Mouse (Mus musculus) layer of hippocampus, adult 8-10 months (tissue): ENCODE results near the gene Bbx. TPM values are rescaled to one million over a fixed set of nuclear protein-coding genes. Genes with fewer than 3 reads are reported as not detected.
A peak's percentile ranks its signal among the peaks of the same experiment; 100 is the strongest.

Source experiments
- DNase-seq, 2 experiments: peaks; one replicate each; pipeline ENCODE4 v3.0.0; 2022; ENCODE audit warnings: low spot score in 2 of 2
- total RNA-seq, 4 experiments: library from RNA; stranded (reverse); gene quantifications; 2 replicates each; pipeline ENCODE4 v1.2.4; 2022

Bbx gene
- total RNA-seq, result 10 to 100 TPM; 25.6 to 31.1 (median 27.8) TPM

DNA sequence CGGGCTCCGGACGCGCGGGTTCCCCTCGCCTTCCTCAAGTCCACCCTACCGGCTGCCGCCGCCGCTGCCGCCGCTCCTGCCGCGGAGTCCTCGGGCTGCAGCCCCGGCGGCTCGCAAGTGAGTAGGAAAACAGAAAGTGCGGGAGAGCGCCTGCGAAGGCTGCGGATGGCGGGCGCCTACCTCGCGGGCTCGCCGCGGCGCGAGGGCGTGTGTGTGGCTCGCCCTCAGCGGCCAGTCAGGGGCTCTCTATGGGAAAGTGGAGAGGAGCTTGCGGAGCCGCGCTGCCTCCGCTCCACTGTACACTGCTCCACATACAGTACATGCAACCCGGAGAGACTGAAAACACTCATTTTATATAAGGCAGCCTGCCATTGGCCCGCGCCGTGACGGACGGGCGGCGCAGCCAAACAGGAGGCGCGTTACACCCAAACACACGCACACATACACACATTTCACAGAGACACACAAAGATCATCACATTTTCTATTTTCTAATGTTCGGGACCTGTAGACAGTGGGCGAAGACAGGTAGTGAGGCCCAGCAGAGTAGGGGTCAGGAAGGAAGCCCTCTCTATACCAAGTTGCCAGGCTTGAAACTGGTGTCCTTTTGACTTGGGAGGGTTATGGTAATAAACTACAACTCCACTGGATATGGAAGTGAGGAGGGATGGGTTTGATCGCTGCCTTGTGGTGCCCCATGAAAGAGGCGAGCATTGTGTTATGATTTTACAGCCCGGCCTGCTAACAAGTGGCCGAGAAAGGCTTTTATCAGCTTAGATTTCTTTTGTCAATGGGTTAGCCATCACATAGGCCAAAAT lies at the start of gene Bbx:
Gene Bbx, minus strand, starts transcription at position 329 of the 817 bp plus-strand sequence.
- peak; percentile 97 to 99 for DNase-seq

DNA sequence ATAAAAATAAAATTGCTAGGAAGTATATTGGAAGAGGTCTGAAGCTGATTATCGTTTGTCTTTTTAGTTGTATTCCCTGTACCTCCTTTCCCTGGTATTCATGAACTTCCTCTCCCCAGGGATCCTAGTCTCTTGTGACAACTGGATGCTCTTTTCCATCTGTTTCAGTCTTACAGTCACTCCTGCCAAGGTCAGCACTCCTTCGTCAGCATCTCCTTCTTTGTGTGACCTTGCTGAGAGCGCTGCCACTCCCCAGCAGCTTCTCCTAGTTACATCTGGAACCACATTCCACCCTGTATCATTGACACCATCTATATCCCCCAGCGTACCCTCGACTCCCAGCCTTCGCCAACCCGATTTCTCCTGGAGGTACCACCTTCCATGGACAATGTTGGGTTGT lies 49.7 kb upstream of the Bbx start:
- DNase-seq, result no peak

DNA sequence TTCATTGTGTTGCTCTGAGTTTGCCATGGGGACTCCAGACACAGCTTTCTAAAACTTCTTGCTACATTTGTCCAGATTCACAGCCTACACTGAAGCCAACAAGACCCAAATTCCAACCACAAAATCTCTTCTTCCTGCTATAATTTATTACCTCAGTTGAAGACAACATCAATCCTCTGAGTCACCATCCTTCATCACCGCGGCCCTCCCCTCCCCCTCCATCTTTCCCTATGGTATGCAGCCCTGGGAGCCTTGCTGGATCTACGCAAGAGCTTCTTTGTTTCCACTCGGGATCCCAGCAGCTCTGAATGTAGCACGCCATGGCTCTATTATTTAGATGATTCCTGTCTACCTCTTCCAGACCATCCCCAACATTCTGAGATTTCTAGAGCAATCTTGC lies 49.2 kb upstream of the Bbx start:
- DNase-seq, result no peak

DNA sequence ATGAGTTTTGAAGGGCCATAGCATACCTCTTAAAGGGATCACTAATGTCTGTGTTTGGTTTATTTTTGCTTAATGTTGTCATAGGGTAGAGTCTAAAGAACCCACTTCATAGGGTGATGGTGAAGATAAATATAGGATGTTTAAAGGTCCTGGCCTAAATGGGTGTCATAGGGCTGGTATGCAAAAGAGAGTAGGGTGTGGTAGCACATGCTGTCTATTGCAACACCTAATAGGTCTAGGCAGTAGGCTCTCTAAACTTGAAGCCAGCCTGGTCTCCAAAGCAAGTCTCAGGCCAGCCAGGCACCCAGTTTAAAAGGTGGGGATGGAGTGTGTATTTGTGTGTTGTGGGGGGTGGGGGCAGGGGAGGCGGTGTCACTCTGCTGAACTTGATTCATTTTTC lies 46.5 kb upstream of the Bbx start:
- DNase-seq, result no peak

DNA sequence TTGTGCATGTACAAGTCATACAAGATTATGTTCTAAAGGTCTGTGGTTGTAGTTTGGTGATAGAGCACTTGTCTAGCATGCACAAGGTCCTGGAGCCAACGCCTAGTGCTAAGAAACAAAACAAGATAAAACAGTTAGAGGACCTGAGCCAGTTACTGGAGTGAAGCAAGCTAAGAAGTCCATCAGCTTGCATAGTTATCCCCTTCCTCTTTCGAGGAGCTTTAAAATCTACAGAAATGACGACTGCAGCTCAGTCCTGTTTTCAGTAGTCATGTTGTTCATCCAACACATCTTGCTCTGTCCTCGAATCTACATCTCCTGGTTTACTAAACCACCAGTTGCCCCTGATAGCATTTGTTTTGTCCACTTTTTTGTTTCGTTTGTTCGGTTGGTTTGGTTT lies 45.4 kb upstream of the Bbx start:
- DNase-seq, result no peak

DNA sequence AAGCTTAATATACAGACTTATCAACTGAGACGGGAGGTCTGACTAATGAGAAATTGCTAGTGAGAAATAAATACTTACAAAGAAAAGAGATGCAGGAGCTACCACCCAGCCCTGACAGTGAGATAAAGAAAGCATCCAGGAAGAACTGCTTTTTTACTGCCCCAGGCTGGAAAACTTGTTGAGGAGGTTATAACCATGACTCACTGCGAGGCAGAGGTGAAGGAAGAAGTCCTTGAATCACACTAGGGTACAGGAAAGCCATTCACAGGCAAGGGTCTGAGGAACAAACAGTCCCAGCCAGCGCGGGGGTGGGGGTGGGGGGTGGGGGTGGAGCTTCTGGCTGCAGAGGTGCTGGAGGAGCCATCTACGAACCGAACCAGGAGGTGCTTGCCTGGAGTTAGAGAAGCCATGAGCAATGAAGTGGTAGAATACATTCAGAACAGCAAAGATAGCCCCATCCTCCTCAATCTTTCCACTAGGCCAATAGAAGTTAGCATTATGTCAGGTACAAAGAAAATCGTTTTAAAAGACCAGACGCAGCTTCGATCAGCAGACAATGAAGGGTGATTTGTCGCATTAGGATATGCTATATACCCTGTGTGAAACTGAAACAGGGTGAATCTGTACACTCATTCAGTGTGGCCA lies 30.2 kb upstream of the Bbx start:
- no peak for DNase-seq

DNA sequence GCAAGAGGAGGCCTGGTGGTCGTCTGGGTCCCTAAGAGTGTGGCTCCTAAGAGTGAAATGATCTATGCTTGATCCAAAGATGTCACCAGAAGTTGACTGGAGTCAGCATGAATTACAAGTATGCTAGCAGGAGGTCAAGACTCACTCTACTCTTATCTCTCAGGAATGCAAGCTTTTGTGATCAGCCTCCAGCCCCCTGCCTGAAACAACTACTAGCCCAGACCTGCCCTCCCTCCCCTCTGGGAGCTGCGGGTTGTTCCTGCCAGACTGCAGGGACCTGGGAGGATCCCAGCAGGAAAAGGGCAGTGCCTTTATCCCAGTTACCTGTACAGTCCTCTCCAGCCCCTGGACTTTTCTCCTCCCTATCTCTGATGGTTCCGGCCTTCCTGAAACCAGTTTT lies 27.0 kb upstream of the Bbx start:
- no peak for DNase-seq

DNA sequence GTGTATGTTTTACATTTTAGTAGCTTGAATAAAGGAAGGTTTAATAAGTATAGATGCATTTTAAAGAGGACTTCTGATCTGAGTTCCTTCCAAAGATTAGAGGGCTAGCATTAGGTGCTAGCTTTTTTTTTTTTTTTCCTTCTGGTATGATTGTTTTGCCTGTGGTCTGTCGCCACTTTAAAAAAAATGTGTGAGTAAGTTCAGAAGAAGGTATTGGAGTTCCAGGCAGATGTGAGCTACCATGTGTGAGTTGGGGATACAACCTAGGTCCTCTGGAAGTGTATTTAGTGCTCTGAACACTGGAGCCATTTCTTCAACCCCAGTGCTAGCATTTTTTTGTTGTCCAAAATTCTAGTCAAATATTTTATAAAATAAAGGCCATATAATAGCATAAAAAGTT lies 23.9 kb upstream of the Bbx start:
- no peak for DNase-seq

DNA sequence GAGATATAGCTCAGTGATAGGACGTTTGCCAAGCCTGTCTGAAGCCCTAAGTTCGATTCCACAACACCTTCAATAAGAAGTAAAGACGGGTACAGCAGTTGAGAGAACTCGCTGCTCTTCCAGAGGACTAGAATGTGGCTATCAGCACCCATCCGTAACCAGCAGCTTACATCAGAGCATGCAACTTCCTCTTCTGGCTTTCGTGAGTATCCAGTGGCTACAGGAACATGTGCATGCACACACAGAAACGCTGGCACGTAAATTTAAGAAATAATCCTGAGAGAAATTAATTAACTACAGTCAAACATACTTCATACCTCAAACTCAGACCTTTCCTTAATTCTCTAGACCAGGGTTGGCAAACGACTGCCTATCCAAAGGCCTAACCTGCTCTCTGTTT lies 16.9 kb upstream of the Bbx start:
- no peak for DNase-seq

DNA sequence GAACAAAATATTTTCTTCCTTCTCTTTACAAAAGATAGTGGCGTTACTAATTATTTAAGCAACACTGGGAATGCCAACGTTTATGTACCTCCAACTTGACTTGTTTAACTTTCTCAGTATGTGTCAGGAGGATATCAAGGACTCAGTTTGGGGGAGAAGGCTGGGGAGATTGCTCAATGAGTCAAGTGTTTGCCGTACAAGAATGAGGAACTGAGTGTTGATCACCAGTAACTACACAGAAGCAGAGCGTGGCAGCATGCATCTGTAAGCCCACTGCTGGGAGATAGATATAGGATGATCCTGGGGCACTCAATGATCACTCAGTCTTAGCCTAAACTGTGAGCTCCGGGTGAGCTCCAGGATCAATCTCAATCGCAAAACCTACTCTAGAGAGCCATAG lies 12.8 kb upstream of the Bbx start:
- no peak for DNase-seq

DNA sequence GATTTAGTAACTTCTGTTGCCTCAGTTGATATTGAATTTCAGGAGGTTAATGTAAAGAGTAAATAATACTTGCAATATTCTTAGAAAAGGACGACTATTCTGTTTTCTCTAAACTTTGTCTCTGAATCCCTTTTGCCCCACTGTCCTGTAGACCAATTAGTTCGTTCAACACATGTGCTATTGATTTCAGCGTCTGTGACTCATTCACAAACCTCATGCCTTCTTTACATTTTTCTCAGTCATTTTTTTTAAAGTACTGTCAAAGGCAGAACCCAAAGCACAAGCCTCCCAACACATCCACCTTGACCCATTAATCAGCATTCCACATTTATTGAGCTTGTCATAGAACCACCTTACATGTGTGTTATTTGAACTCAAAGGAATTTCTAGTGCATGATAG lies 6.6 kb upstream of the Bbx start:
- DNase-seq, result no peak

DNA sequence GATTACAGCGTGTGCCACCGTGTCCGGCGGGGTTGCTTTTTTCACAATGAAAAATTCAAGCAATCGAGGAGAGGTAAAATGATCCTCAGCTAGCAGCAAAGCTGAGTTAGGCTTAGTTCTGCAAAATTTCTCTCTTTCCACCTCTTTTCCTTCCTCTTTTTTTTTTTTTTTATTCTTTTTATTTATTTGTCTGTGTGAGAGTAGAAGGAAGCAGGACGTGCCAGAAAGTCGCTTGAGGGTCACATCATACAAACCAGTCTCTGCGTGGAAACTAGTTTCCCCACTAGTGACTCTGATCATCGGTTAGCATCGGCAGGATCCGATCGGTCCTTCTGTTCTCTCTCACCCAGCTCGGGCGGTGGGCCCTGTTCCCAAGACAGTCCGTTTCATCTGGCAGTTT lies 5.6 kb upstream of the Bbx start:
- DNase-seq, result no peak

DNA sequence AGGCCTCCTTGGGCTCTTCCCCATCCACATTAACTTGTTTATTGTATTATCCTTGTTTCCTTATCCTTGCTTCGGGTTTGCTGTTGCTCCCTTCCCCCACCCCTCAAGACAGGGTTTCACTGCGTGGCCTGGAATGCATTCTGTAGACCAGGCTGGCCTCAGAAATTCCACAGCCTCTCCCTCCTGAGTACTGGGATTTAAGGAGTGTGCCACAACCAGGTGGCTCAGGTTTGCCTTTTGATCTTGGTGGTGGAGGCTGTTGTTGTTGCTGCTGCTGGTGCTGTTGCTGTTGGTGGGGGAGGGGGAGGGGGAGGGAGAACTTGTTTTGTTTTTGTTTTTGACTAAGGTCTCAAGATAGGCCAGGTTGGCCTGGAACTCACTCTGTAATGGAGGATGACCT lies 5.1 kb upstream of the Bbx start:
- DNase-seq, result no peak

DNA sequence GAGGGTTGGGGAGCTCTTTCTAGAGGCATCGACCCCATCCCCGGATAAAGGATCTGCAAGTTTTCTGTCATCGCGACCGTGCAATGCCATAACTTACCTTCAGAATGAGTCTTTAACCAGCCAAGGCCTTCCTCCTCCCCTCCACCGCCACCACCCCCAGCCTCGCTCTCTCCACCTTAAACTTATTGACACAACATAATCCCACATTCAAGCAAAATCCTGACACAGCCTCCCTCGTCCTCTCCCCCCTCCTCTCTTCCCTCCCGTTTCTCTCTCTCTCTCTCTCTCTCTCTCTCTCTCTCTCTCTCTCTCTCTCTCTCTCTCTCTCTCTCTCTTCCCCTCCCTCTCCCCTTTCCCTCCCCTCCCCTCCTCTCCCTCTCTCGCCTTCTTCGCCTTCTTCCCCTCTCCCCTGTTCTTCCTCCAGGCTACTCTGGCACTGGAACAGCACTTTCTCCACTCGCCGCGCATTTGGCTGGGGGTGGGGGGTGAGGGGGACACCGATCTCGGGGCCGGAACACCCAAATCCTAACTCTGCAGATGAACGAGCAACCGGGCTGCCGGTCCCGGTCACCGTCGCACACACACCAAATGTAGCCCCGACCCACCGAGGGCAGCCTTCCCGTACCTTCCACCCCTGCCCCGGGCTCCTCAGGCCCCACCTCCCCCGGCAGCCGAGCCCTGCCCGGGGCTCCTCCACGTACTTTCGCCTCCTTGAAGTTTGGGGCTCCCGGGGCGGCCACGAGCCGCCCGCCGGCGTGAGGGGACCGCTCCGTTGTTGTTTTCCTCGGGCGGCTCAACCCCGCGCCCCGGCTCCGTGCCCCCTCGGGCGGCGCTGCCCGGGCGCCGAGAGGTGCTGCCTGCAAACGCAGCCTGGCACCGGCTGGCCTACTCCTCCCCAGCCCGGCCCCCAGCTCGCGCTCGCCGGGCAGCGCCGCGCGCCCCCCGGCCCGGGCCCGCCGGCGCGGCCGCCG lies 894 bp downstream of the Bbx start:
- peak in 1 of 2 experiments; percentile 19 for DNase-seq

DNA sequence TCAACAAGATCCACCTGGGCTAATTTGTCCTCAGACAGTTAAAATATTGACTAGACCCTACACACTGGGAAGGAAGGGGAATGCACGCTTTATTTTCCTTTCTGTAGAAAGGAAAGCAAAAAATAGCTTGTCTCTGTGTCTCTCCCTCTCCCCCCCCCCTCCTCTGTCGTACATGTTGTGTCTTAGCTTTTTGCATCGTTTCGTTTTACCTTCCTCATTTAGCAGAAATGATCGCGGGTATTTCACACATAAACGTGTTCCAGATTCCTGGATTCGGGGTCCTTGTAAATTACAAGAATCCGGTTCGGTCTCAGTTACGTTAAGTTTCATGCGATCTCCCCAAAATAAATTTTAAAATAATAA lies 1.7 kb downstream of the Bbx start:
- DNase-seq, result no peak

DNA sequence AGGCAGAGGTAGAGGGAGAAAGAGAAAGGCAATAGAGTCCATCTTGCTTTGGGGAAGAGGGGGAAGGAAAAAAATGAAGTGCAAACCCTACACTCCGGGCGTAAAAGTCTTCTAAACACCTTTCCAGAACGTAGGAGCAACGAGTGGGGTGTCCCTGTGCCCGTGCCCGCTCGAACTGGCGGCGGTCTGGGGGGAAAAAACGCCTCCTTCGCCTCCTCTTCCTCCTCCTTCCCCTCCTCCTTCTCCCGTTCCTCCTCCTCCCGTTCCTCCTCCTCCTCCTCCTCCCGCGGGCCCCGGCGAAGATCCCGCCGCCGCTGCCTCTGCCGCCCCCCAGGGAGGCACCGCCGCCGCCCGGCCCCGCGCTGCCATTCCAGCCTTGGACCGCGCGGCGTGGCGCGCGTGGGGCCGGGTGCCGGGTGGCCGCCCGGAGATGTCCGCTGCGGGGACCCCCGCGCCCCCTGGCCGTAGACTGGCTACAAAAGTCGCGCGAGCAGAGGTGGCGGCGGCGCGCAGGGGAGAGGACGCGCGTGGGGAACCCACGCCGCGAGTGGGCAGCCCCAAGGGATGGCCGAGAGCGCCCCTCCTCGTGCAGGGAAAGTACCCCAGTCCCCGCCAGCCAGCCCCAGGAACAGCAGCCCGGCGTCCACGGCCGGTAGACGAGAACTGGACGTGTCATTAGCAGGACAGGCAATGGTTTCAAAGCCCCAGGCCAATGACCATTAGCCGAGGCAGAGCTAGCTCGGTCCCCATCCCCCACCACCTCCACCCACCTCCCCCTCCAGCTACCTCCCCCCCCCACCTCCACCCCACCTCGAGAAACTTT lies 2.3 kb downstream of the Bbx start:
- DNase-seq, result peak; percentile 14 to 16

DNA sequence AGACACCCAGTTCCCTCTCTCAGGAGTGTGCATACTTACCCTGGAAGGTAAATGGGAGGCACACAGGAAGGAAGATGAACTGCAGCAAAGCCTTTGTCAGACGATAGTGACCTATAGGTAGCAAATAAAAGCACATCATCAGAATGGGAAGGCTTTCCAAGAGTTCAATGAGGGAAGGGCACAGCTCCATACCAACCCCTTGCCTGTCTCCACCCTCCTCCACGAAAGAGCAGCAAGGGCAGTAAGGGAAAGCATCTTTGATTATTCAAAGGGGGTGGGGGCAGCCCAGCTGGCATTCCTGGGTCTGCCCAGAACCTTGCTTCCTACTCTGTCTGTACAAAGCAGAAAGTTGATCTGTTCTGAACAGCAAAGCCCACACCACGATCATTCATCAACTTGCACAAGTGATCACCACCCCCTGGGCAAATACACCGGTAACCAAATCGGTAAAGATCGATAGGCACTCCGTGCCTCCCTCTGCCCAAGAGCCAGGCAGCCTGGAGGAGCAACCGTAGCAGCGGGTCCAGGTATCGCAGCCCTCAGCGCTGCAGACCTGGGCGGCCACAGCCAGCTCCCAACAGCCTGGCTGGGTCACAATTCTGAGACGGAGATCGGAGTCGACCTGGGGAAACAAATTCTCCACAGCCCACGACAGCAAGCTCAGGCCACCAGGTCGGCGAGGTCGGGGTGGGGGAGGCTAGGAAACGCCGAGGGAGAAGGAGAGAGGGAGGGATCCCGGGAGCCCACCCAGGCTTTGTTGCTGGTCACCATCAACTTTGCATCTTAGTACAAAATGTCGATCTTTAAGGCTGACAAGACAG lies 3.1 kb downstream of the Bbx start:
- DNase-seq, result peak in 1 of 2 experiments; percentile 8

DNA sequence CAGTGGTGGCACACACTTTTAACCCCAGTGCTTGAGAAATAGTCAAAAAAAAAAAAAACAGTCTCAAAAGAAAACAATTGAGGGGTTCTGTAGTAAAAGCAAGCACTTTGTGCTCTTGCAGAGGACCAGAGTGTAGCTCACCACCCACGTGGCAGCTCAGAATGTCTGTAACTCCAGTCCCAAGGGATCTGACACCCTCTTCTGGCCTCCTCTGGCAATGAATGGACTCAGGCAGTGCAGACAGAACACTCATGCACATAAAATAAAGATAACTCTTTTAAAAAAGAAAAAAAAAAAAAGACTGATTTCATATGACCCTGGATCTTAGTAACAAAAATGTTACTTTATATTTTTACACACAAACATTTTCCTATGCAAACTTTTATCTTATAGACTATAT lies 12.1 kb downstream of the Bbx start:
- no peak for DNase-seq

DNA sequence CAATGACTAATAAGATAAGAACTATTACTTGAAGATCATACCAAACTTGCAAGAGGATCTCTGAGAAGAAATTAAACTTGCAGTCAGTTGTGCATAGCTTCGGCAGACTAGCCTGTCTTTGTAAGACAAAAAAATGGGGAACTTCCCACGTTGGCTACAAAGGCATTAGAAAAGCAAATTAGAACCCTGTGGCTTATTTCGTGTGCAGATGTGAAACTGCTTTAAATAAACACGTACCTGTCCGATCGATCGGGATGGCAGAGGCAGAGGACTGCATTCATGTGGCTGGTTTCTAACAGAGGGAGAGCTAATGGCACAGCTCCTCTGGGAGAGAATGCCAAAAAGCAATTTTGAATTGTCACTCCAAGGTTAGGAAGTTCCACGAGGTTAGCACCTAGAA lies 16.8 kb downstream of the Bbx start:
- DNase-seq, result no peak

DNA sequence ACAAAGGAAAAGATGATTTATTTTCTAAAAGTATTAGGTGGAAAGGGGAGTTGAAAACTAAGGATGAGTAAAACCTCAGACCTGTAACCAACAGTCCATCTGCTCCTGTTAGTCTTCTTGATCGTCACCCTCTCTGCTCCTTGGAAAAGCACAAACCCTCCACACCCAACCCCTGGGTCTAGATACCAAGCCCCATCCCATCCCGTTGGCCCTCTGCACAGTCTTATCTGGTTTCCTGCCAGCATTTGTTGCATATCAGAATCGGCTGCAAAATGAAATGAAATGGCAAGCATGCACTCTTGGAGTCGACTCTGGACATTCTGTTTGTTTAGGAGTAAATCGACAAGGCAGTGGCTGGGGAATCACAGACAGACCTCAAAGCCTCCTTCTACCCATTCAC lies 29.3 kb downstream of the Bbx start:
- no peak for DNase-seq
